In the genomic region with DNA sequence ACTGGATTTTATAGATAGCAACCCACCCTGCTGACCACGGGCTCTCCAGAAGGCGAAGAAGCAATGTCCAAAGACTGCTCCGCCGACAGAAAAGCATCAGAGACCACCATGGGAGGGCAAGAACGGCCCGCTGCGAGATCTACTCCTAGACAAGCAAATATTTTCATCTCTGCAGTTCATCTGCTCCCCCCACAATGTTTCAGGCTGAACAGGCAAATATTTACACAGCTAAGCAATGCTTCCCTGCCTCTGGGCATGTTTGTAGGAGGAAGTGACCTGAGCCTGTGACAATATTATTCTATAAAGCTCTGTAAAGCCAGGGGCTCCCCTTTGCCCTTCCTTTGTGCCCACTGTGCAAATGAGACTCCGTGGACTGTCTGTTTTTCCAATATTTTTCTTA, we compare ENCODE assay signal across 13 mouse cellular contexts. TPM values are rescaled to one million over a fixed set of nuclear protein-coding genes. Genes with fewer than 3 reads are reported as not detected.
DNase-seq lines count a peak whose midpoint lies in the region; ATAC-seq lines count a peak whose summit lies in the region.
"Had no signal": no experiment of that assay in that cellular context is flagged by ENCODE, and none has a peak within 500 bp of the region (broad histone marks: within the 10 kb centered on the region; RNA-seq: fewer than 3 reads in every experiment).

No protein-coding gene starts in this region.

- 61% methylated on average over 8 of the region's 8 CpGs for WGBS in heart, embryonic 16.5 days
- 34% methylated on average over 8 of the region's 8 CpGs for WGBS in liver, embryonic 13.5 days (ENCODE audit: insufficient replicate concordance)

- H3K36me3 ChIP-seq in heart, embryonic 16.5 days (ENCODE audit: control insufficient read depth, insufficient read depth), result no peaks in the 10 kb centered on the region
- H3K36me3 ChIP-seq in liver, embryonic 13.5 days, result peaks cover 4% of the 10 kb centered on the region; the same call in 1 of the 2 replicates

- H3K27ac ChIP-seq in heart, embryonic 16.5 days (ENCODE audit: low read length), result peak overlapping the region; percentile 49; the same call in 1 of the 2 replicates
- peak overlapping the region; percentile 30; the same call in 1 of the 2 replicates for H3K27ac ChIP-seq in liver, embryonic 13.5 days

- ATAC-seq in heart, embryonic 16.5 days (replicated peaks; ENCODE audit: extremely low read depth, insufficient read depth, low FRiP score), result no peak
- ATAC-seq in liver, embryonic 13.5 days (ENCODE audit: low read depth), result 0 out of 2 replicates have a peak, but pooled peaks have one; percentile 23
- ATAC-seq: activated CD4-positive, CD25-positive, alpha-beta regulatory T cell, adult 4 months; forebrain, embryonic 16.5 days had no signal

- DNase-seq in heart, postnatal 36 days, result no peak
- peak; percentile 44 to 47 for DNase-seq in urinary bladder, postnatal 36 days (ENCODE audit: low spot score in 2 of 2)
- no peak for DNase-seq in urinary bladder, postnatal 4 days (ENCODE audit: low spot score in 2 of 2)
- no peak for DNase-seq in liver, embryonic 13.5 days
- DNase-seq in left cerebral cortex, postnatal 14 days (ENCODE audit: low spot score in 2 of 2), result no peak
- no peak for DNase-seq in frontal cortex, adult 2 months (ENCODE audit: extremely low spot score in 1 of 2, low spot score in 1 of 2)
- DNase-seq in gastrocnemius, postnatal 36 days, result no peak
- DNase-seq: cerebellum, adult 9-11 months; kidney, adult 11 months; thymus, adult 18-20 months had no signal

- peaks cover 8% of the 10 kb centered on the region for H3K4me1 ChIP-seq in heart, embryonic 16.5 days (ENCODE audit: control insufficient read depth, insufficient read depth, low read length)
- peaks cover 28% of the 10 kb centered on the region for H3K4me1 ChIP-seq in liver, embryonic 13.5 days (replicated peaks)

- H3K9ac ChIP-seq in heart, embryonic 16.5 days (ENCODE audit: low read length), result no peak overlapping the region
- no peak overlapping the region for H3K9ac ChIP-seq in liver, embryonic 13.5 days

- H3K9me3 ChIP-seq in heart, embryonic 16.5 days (replicated peaks; ENCODE audit: control insufficient read depth, low read length), result peaks cover 4% of the 10 kb centered on the region; the same call in 1 of the 2 replicates
- H3K9me3 ChIP-seq in liver, embryonic 13.5 days (replicated peaks), result peaks cover 4% of the 10 kb centered on the region; the same call in 1 of the 2 replicates

- intact Hi-C loops in heart, postnatal 36 days (cut with DNase I), result no loop called here
- intact Hi-C loops in left cerebral cortex, postnatal 14 days (cut with DNase I), result no loop called here
- intact Hi-C loops in gastrocnemius, postnatal 36 days (cut with DNase I), result no loop called here

- H3K27me3 ChIP-seq in heart, embryonic 16.5 days (ENCODE audit: control insufficient read depth, insufficient read depth, low read length), result no peaks in the 10 kb centered on the region
- no peaks in the 10 kb centered on the region for H3K27me3 ChIP-seq in liver, embryonic 13.5 days

- no peak overlapping the region for H3K4me3 ChIP-seq in heart, embryonic 16.5 days (ENCODE audit: low read length)
- no peak overlapping the region for H3K4me3 ChIP-seq in liver, embryonic 13.5 days (replicated peaks)

- H3K4me2 ChIP-seq in heart, embryonic 16.5 days (ENCODE audit: low read depth, low read length), result no peak overlapping the region
- peak overlapping the region; percentile 13; the same call in 1 of the 2 replicates for H3K4me2 ChIP-seq in liver, embryonic 13.5 days

RNA-seq across cellular contexts. Expression of a gene that starts 20.2 kb away (rescaled TPM):
- 4.4 and 5.1 TPM in 2 replicates for polyA plus RNA-seq in heart, embryonic 16.5 days (2015; fragmentation: Nextera tagmentation; extraction: Ambion mirVana)
- total RNA-seq in heart, postnatal 36 days (2021), result 10 to 100 TPM; 22.0 to 23.2 TPM
- 1.2 and 1.3 TPM in 2 replicates for polyA plus RNA-seq in liver, embryonic 13.5 days (2015; fragmentation: Nextera tagmentation; extraction: Ambion mirVana)
- total RNA-seq in left cerebral cortex, postnatal 14 days (2021), result 10 to 100 TPM; 33.7 to 38.0 TPM
- polyA plus RNA-seq in frontal cortex, adult 2 months (2012; rRNA removed), result 17.2 and 20.6 TPM in 2 replicates
- total RNA-seq in gastrocnemius, postnatal 36 days (2021), result 1 to 10 TPM; 3.1 to 3.8 TPM

Comparison
In these comparisons a context has a peak if more than half of its experiments do, and no peak if none do; other contexts are left out.
1. DNase-seq: peak in urinary bladder, postnatal 36 days (2 of 2); none in heart, postnatal 36 days (0 of 2), urinary bladder, postnatal 4 days (0 of 2), liver, embryonic 13.5 days (single experiment), left cerebral cortex, postnatal 14 days (0 of 2), frontal cortex, adult 2 months (0 of 2) and gastrocnemius, postnatal 36 days (0 of 2).
2. RNA of a gene that starts 20.2 kb away (total RNA-seq): 33.7 to 38.0 TPM in left cerebral cortex, postnatal 14 days and 22.0 to 23.2 TPM in heart, postnatal 36 days; 3.1 to 3.8 TPM in gastrocnemius, postnatal 36 days; every median in the first group is over 4 times any median in the second.